Mouse (Mus musculus) MEL (cell line): ENCODE results near the gene Il16. TPM values are rescaled to one million over a fixed set of nuclear protein-coding genes. Genes with fewer than 3 reads are reported as not detected.

Experiments
- DNase-seq: peaks from one replicate; pipeline ENCODE4 v3.0.0; 2011; ENCODE audit warnings: low read depth, low spot score
- H3K27ac ChIP-seq: 2 replicates; pipeline ENCODE4 v1.5.1; 2012; ENCODE audit warnings: low read depth, mild to moderate bottlenecking, control low read depth, low read length, moderate library complexity; ENCODE audit not compliant: control insufficient read depth
- H3K27me3 ChIP-seq, 2 experiments: fragments of 150-350 bp in 1 of 2; sonication (generic) in 1 of 2; 2 replicates each; pipeline ENCODE4 v1.6.1; 2012; ENCODE audit warnings: low read length in 2 of 2, mild to moderate bottlenecking in 2 of 2, improper control_type of control experiment in 1 of 2, moderate library complexity in 1 of 2; ENCODE audit not compliant: insufficient read depth in 2 of 2, control insufficient read depth in 1 of 2
- H3K36me3 ChIP-seq, 2 experiments: 2 replicates each; pipeline ENCODE4 v1.6.1; 2012 to 2014; ENCODE audit warnings: low read length in 2 of 2, improper control_type of control experiment in 1 of 2, inconsistent platforms in 1 of 2, mild to moderate bottlenecking in 1 of 2; ENCODE audit not compliant: insufficient read depth in 2 of 2, control insufficient read depth in 1 of 2
- H3K4me1 ChIP-seq, 2 experiments: fragments of 150-350 bp in 1 of 2; sonication (generic) in 1 of 2; 2 replicates each; pipeline ENCODE4 v1.6.1; 2012; ENCODE audit warnings: low read length in 2 of 2, improper control_type of control experiment in 1 of 2, mild to moderate bottlenecking in 1 of 2; ENCODE audit not compliant: insufficient read depth in 2 of 2, control insufficient read depth in 1 of 2
- H3K4me3 ChIP-seq, 2 experiments: fragments of 150-350 bp in 1 of 2; sonication (generic) in 1 of 2; 2 replicates each; pipeline ENCODE4 v1.5.1; 2012; ENCODE audit warnings: low read depth in 2 of 2, low read length in 2 of 2, mild to moderate bottlenecking in 2 of 2, moderate library complexity in 2 of 2, control low read depth in 1 of 2, improper control_type of control experiment in 1 of 2; ENCODE audit not compliant: control insufficient read depth in 1 of 2, insufficient read depth in 1 of 2
- H3K79me2 ChIP-seq: 2 replicates; pipeline ENCODE4 v1.6.1; 2012; ENCODE audit warnings: mild to moderate bottlenecking, low read length, moderate library complexity; ENCODE audit not compliant: control insufficient read depth, poor library complexity, insufficient read depth
- H3K9ac ChIP-seq: 2 replicates; pipeline ENCODE4 v1.6.1; 2012; ENCODE audit warnings: low read depth, mild to moderate bottlenecking, control low read depth, low read length, moderate library complexity; ENCODE audit not compliant: control insufficient read depth, poor library complexity, severe bottlenecking
- H3K9me3 ChIP-seq: fragments of 150-350 bp; sonication (generic); replicated peaks from 2 replicates; pipeline ENCODE4 v1.6.1; 2012; ENCODE audit warnings: mild to moderate bottlenecking, low read length, improper control_type of control experiment, moderate library complexity; ENCODE audit not compliant: insufficient read depth
- BHLHE40 ChIP-seq: IDR thresholded peaks from 2 replicates; pipeline ENCODE4 v1.6.1; 2012; ENCODE audit warnings: low read depth, mild to moderate bottlenecking, inconsistent platforms, low read length, improper control_type of control experiment, borderline replicate concordance
- CHD2 ChIP-seq: IDR thresholded peaks from 2 replicates; pipeline ENCODE4 v1.6.1; 2011; ENCODE audit warnings: low read length, improper control_type of control experiment
- CTCF ChIP-seq, 3 experiments: IDR thresholded peaks in 2 of 3; conservative IDR thresholded peaks in 1 of 3; 2 replicates each; pipeline ENCODE4 v1.5.1; 2011 to 2012; ENCODE audit warnings: low read length in 3 of 3, low read depth in 2 of 3, mild to moderate bottlenecking in 2 of 3, improper control_type of control experiment in 1 of 3, inconsistent platforms in 1 of 3, mixed read lengths in 1 of 3, moderate library complexity in 1 of 3; ENCODE audit not compliant: control insufficient read depth in 1 of 3, insufficient read depth in 1 of 3, poor library complexity in 1 of 3, severe bottlenecking in 1 of 3
- ELF1 ChIP-seq: IDR thresholded peaks from 2 replicates; pipeline ENCODE4 v1.6.1; 2014; ENCODE audit warnings: low read depth, mild to moderate bottlenecking, inconsistent platforms, low read length, improper control_type of control experiment, moderate library complexity
- GABPA ChIP-seq: IDR thresholded peaks from 2 replicates; pipeline ENCODE4 v1.6.1; 2012; ENCODE audit warnings: low read depth, mild to moderate bottlenecking, inconsistent platforms, low read length, improper control_type of control experiment, moderate library complexity
- HCFC1 ChIP-seq: IDR thresholded peaks from 2 replicates; pipeline ENCODE4 v1.6.1; 2012; ENCODE audit warnings: low read depth, mild to moderate bottlenecking, inconsistent platforms, low read length, improper control_type of control experiment, moderate library complexity
- JUND ChIP-seq: IDR thresholded peaks from 2 replicates; pipeline ENCODE4 v1.6.1; 2011; ENCODE audit warnings: low read depth, mild to moderate bottlenecking, improper control_type of control experiment, low read length
- MAX ChIP-seq: IDR thresholded peaks from 2 replicates; pipeline ENCODE4 v1.6.1; 2011; ENCODE audit warnings: low read length, improper control_type of control experiment
- MAZ ChIP-seq: IDR thresholded peaks from 2 replicates; pipeline ENCODE4 v1.6.1; 2012; ENCODE audit warnings: low read depth, mild to moderate bottlenecking, inconsistent platforms, low read length, improper control_type of control experiment
- MEF2A ChIP-seq: IDR thresholded peaks from 2 replicates; pipeline ENCODE4 v1.6.1; 2014; ENCODE audit warnings: low read depth, mild to moderate bottlenecking, inconsistent platforms, low read length, improper control_type of control experiment; ENCODE audit not compliant: poor library complexity, insufficient replicate concordance, severe bottlenecking; ENCODE audit errors: extremely low read depth
- MYB ChIP-seq: IDR thresholded peaks from 2 replicates; pipeline ENCODE4 v1.6.1; 2011; ENCODE audit warnings: mild to moderate bottlenecking, low read depth, low read length, improper control_type of control experiment
- NELFE ChIP-seq: IDR thresholded peaks from 2 replicates; pipeline ENCODE4 v1.6.1; 2011; ENCODE audit warnings: low read depth, low read length, improper control_type of control experiment
- NRF1 ChIP-seq: IDR thresholded peaks from 2 replicates; pipeline ENCODE4 v1.6.1; 2014; ENCODE audit warnings: low read depth, mild to moderate bottlenecking, inconsistent platforms, low read length, improper control_type of control experiment, moderate library complexity; ENCODE audit not compliant: poor library complexity, insufficient read depth, severe bottlenecking
- POLR2A ChIP-seq, 2 experiments: IDR thresholded peaks; 2 replicates each; pipeline ENCODE4 v1.6.1; 2011 to 2012; ENCODE audit warnings: low read length in 2 of 2, mild to moderate bottlenecking in 2 of 2, control low read depth in 1 of 2, improper control_type of control experiment in 1 of 2, low read depth in 1 of 2, moderate library complexity in 1 of 2; ENCODE audit not compliant: control insufficient read depth in 1 of 2, insufficient read depth in 1 of 2, poor library complexity in 1 of 2
- POLR2AphosphoS2 ChIP-seq: IDR thresholded peaks from 2 replicates; pipeline ENCODE4 v1.6.1; 2011; ENCODE audit warnings: low read length, improper control_type of control experiment
- POLR2AphosphoS5 ChIP-seq: IDR thresholded peaks from 2 replicates; pipeline ENCODE4 v1.6.1; 2012; ENCODE audit warnings: low read depth, borderline replicate concordance, mild to moderate bottlenecking, inconsistent platforms, low read length, moderate library complexity, mixed read lengths
- RAD21 ChIP-seq: IDR thresholded peaks from 2 replicates; pipeline ENCODE4 v1.6.1; 2011; ENCODE audit warnings: mild to moderate bottlenecking, low read depth, low read length, improper control_type of control experiment
- TAL1 ChIP-seq: IDR thresholded peaks from 2 replicates; pipeline ENCODE4 v1.6.1; 2012; ENCODE audit warnings: mild to moderate bottlenecking, inconsistent platforms, low read length, moderate library complexity, mixed read lengths
- TCF12 ChIP-seq: IDR thresholded peaks from 2 replicates; pipeline ENCODE4 v1.6.1; 2014; ENCODE audit warnings: low read depth, mild to moderate bottlenecking, inconsistent platforms, low read length, improper control_type of control experiment, moderate library complexity
- USF1 ChIP-seq: IDR thresholded peaks from 2 replicates; pipeline ENCODE4 v1.6.1; 2014; ENCODE audit warnings: low read depth, mild to moderate bottlenecking, inconsistent platforms, low read length, improper control_type of control experiment, moderate library complexity
- ZNF384 ChIP-seq: IDR thresholded peaks from 2 replicates; pipeline ENCODE4 v1.6.1; 2012; ENCODE audit warnings: low read depth, mild to moderate bottlenecking, inconsistent platforms, low read length, improper control_type of control experiment
- polyA plus RNA-seq, 2 experiments: library from polyadenylated mRNA; stranded (reverse) in 1 of 2; unstranded in 1 of 2; fragments of >175 nt in 1 of 2; fragments of >200 nt in 1 of 2; gene quantifications; 2 replicates each; pipeline versions ENCODE4 v1.2.1 to v1.2.4; 2012; ENCODE audit warnings: low replicate concordance in 2 of 2, low read depth in 1 of 2; ENCODE audit not compliant: insufficient read length in 2 of 2, insufficient read depth in 1 of 2, missing spikeins in 1 of 2
- total RNA-seq: library from RNA; depleted of rRNA; stranded (reverse); fragments of 300-350 nt; gene quantifications from 2 replicates; pipeline ENCODE4 v1.2.3, GENCODE M21; 2012

The Il16 gene
- total and polyA plus RNA-seq, 3 experiments: 0.04 to 0.10 TPM; not detected in 1

DNA sequence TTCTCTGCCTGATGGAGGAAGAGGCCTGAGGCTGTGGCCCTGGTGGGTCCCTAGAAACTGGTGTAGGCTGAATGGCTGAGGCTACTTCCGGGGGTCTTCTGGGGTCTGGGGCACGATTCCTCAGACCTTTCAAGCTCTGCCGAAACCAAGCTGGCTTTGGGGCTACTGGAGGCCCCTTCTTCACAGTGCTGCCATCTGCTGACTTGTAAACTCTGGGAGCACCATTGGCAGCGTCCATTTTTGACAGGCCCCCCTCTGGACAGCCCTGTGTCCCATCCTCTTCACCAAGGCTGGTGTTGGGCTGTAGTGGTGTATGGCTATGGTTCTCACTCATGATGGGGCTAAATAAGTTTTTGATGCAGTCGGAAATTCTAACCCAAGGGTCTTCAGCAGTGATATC, 93.0 kb downstream of the Il16 start:
- Histone ChIP-seq H3K4me3 (no peak overlapping the region), H3K9ac (no peak overlapping the region), H3K27ac (no peak overlapping the region), H3K4me1 (no peaks in the 10 kb centered on the region), H3K9me3 (no peaks in the 10 kb centered on the region)
- DNase-seq: no peak
- TF ChIP-seq HCFC1 (no peak), POLR2AphosphoS2 (no peak), TAL1 (no peak), CHD2 (no peak), ZNF384 (no peak), NRF1 (no peak)
- TF ChIP-seq, all 39 proteins: peak for 0
- Histone ChIP-seq H3K36me3 (no peaks in the 10 kb centered on the region), H3K79me2 (no peaks in the 10 kb centered on the region), H3K27me3 (no peaks in the 10 kb centered on the region)

GRCm38 (mm10) chr7:83650638-83651037, 94.9 kb downstream of the Il16 start:
- H3K4me3 ChIP-seq: no peak overlapping the region
- no peaks in the 10 kb centered on the region for H3K79me2 ChIP-seq
- no peaks in the 10 kb centered on the region for H3K27me3 ChIP-seq
- no peak for DNase-seq
- H3K9ac ChIP-seq: no peak overlapping the region
- H3K36me3 ChIP-seq: no peaks in the 10 kb centered on the region
- no peaks in the 10 kb centered on the region for H3K4me1 ChIP-seq
- no peaks in the 10 kb centered on the region for H3K9me3 ChIP-seq
- no peak overlapping the region for H3K27ac ChIP-seq
- TF ChIP-seq ELF1 (no peak), MYB (no peak), CTCF (IDR thresholded peaks at IDR 0.05 in 2 of 3, conservative IDR thresholded peaks at IDR 0.05 in 1 of 3; ENCODE audit: control insufficient read depth in 1 of 3, insufficient read depth in 1 of 3, low read depth in 2 of 3, low read length in 3 of 3, poor library complexity in 1 of 3, severe bottlenecking in 1 of 3) (no peak), MEF2A (no peak), GABPA (no peak), MAZ (no peak), TCF12 (no peak), POLR2A (IDR thresholded peaks at IDR 0.05; ENCODE audit: control insufficient read depth in 1 of 2, insufficient read depth in 1 of 2, low read depth in 1 of 2, low read length in 2 of 2, poor library complexity in 1 of 2) (no peak)

GRCm38 (mm10) chr7:83648807-83649206, 96.7 kb downstream of the Il16 start:
- Histone ChIP-seq H3K4me3 (no peak overlapping the region), H3K36me3 (no peaks in the 10 kb centered on the region), H3K79me2 (no peaks in the 10 kb centered on the region), H3K9ac (no peak overlapping the region), H3K4me1 (no peaks in the 10 kb centered on the region), H3K9me3 (no peaks in the 10 kb centered on the region), H3K27me3 (no peaks in the 10 kb centered on the region), H3K27ac (no peak overlapping the region)
- TF ChIP-seq MAZ (no peak), MAX (no peak), USF1 (no peak), POLR2AphosphoS2 (no peak), BHLHE40 (no peak), CHD2 (no peak), RAD21 (no peak), TAL1 (no peak), NELFE (no peak), HCFC1 (no peak), JUND (no peak), POLR2AphosphoS5 (no peak), NRF1 (no peak)
- no peak for DNase-seq
